Mouse (Mus musculus): ENCODE measurements at regions not wholly inside any gene's neighbourhood (a gene's known extent, or its start where the extent isn't known, plus 50 kb on each side); places are given as distances from the start of the nearest gene placed in this dataset.

DNA sequence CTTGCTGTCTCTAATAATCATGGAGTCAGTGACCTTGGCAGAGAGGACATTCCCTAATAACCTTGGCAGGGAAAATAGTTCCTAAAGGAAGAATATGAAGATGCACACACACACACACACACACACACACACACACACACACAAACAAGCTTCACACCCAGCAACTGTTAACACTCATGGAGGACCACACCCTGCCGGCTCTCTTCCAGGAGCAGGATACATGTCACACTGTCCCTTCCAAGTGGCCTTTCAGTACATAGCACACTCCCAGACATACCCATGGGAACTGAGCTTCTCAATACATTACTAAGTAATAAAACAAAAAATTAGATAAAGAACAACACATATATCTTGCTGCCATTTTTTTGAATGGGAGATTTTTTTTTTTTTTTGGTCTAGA is 170.5 kb upstream of the Mkln1 start:
- TF ChIP-seq CTCF (IDR thresholded peaks at IDR 0.05; ENCODE audit: extremely low read depth, insufficient read depth, low read length) (no peak), POLR2A (IDR thresholded peaks at IDR 0.05; ENCODE audit: extremely low read depth, insufficient read depth, low read length) (no peak)

DNA sequence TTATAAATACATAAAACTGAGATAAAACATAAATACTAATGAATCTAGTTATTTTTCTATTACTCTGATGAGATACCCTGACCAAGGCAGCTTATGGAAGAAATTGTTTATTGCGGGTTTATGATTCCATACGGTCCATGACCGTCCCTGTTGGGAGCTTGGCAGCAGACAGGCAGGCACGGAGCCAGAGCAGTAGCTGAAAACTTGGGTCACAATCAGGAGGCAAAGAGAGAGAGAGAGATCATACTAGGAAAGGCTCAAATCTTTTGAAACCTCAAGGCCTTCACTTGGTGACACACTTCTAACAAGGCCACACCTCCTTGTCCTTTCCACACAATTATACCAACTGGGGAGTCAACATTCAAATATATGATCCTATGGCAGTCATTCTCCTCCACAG is 166.7 kb upstream of the Mkln1 start:
- TF ChIP-seq CTCF (IDR thresholded peaks at IDR 0.05; ENCODE audit: extremely low read depth, insufficient read depth, low read length) (no peak), POLR2A (IDR thresholded peaks at IDR 0.05; ENCODE audit: extremely low read depth, insufficient read depth, low read length) (no peak)
- Histone ChIP-seq H3K4me1 (ENCODE audit: control insufficient read depth, insufficient read depth, low read length) (0 out of 2 replicates have a peak, but pooled peaks cover 2% of the 10 kb centered on the region), H3K4me3 (ENCODE audit: insufficient read depth, low read length) (no peak overlapping the region), H3K27ac (ENCODE audit: insufficient read depth, low read length) (no peak overlapping the region)

More for the DNA sequence above, 170.5 kb upstream of the Mkln1 start:
- H3K27ac ChIP-seq (ENCODE audit: insufficient read depth, low read length) = no peak overlapping the region
- H3K4me3 ChIP-seq (ENCODE audit: insufficient read depth, low read length) = no peak overlapping the region
- H3K4me1 ChIP-seq (ENCODE audit: control insufficient read depth, insufficient read depth, low read length) = no peaks in the 10 kb centered on the region

DNA sequence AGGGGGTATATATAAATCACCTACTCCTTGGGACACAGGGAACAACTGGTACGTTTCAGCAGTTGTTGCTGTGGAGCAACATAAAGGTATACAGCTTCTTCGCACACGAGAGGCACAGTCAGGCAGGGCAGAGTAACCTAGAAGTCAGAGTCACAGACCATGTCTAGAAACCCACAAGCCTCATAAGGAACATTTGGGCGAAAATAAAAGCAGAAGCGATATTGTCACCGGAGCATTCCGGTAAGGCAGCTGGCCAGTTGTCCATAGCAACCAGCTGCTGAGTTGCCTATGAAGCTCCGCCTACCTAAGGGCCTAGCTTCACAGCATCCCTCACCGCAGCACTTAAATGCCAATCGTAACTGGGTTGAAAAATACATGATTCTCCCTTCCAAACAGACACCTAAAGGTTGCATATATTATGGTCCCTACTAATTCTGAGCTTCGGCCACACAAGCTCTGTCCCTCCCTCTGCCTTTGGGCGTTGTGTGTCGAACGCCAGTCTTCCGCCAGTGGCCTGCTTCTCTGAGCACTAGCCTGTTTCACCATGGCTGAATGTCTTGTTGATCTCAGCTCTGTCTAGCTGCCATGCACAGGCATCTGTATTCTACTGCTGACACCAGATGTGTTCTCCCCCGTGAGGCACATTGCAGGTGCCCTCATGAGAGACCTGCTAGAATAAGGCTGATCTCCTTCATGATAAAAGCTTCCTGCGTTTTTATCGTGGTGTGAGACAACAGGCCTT is 165.1 kb upstream of the Mkln1 start:
- Histone ChIP-seq H3K4me1 (ENCODE audit: control insufficient read depth, insufficient read depth, low read length) (0 out of 2 replicates have a peak, but pooled peaks cover 2% of the 10 kb centered on the region), H3K4me3 (ENCODE audit: insufficient read depth, low read length) (no peak overlapping the region), H3K27ac (ENCODE audit: insufficient read depth, low read length) (no peak overlapping the region)
- TF ChIP-seq POLR2A (IDR thresholded peaks at IDR 0.05; ENCODE audit: extremely low read depth, insufficient read depth, low read length) (no peak), CTCF (IDR thresholded peaks at IDR 0.05; ENCODE audit: extremely low read depth, insufficient read depth, low read length) (no peak)

DNA sequence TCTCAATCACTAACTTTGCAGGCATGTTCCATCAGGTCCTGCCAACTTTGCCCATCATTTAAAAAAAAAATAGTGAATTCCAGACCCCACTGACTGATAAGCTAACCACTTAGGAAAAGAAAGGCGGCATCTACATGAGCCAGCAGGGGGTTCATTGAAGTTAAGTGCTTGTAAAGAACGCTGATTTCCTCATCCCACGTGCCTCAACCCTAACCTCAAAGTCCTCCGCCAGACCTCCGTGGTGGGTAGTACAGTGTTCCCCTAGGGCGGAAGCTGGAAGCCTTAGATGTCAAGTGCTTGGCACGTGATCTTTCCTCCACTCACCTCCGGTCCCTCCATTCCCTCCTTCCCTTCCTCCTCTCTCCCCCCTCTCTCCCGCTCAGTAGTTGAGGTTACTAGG is 158.5 kb upstream of the Mkln1 start:
- Histone ChIP-seq H3K27ac (ENCODE audit: insufficient read depth, low read length) (no peak overlapping the region), H3K4me3 (ENCODE audit: insufficient read depth, low read length) (no peak overlapping the region), H3K4me1 (ENCODE audit: control insufficient read depth, insufficient read depth, low read length) (no peaks in the 10 kb centered on the region)
- no peak for TF ChIP-seq CTCF (IDR thresholded peaks at IDR 0.05; ENCODE audit: extremely low read depth, insufficient read depth, low read length)
- no peak for TF ChIP-seq POLR2A (IDR thresholded peaks at IDR 0.05; ENCODE audit: extremely low read depth, insufficient read depth, low read length)

DNA sequence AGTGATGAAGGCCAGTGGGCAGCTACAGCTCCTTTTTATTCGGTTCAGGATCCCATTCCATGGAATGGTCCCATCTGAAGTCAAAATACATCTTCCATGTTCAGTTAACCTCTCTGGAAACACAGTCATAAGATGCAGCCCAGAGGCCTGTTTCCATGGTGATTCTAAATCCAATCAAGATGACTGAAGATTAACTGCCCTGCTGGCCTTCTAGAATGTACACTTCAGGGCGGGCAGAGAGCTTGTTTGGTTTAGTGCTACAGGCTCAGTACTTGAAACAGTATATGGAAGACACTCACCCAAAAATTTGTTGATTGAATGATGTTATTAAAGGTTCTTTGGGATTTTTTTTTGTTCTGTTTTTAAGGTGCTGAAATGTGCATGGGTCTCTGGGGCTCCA is 148.0 kb upstream of the Mkln1 start:
- H3K4me1 ChIP-seq (ENCODE audit: control insufficient read depth, insufficient read depth, low read length) = peaks cover 3% of the 10 kb centered on the region; the same call in 1 of the 2 replicates
- no peak overlapping the region for H3K4me3 ChIP-seq (ENCODE audit: insufficient read depth, low read length)
- TF ChIP-seq POLR2A (IDR thresholded peaks at IDR 0.05; ENCODE audit: extremely low read depth, insufficient read depth, low read length) (no peak), CTCF (IDR thresholded peaks at IDR 0.05; ENCODE audit: extremely low read depth, insufficient read depth, low read length) (no peak)
- H3K27ac ChIP-seq (ENCODE audit: insufficient read depth, low read length) = no peak overlapping the region

DNA sequence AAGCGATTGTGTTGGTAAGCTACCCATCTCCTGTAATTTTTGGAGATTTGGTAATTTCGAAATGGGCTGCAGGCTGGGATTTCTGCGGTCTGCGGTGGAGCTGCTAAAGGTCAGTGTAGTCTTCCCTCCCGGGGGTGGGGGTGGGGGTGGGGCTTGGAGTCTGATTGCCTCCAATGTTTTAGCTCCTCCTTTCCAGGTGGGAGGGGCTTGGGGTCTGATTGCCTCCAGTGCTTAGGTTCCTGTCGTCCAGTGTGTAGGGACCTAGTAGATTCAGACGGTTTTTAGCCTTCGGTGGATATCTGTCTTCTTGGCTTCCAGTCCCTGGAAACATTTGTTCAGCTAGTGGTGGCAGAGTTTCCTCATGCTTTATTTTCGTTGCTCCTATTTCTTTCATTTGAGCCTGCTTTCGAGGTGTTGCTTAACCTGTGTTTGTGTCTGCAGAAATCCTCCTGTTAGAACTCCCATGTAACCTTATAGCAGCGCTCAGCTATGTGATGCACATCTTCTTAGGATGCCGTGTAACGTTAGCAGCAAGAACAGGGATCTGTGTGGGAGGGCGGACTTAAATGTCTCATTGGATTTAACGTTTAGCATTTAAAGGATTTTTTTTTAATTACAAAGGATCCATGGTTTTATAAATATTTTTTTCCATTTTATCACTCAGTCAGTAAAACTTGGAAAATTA is 145.1 kb upstream of the Mkln1 start:
- Histone ChIP-seq H3K27ac (ENCODE audit: insufficient read depth, low read length) (no peak overlapping the region), H3K4me1 (ENCODE audit: control insufficient read depth, insufficient read depth, low read length) (peaks cover 3% of the 10 kb centered on the region; the same call in 1 of the 2 replicates), H3K4me3 (ENCODE audit: insufficient read depth, low read length) (peak overlapping the region; percentile 17)
- TF ChIP-seq CTCF (IDR thresholded peaks at IDR 0.05; ENCODE audit: extremely low read depth, insufficient read depth, low read length) (no peak), POLR2A (IDR thresholded peaks at IDR 0.05; ENCODE audit: extremely low read depth, insufficient read depth, low read length) (no peak)

DNA sequence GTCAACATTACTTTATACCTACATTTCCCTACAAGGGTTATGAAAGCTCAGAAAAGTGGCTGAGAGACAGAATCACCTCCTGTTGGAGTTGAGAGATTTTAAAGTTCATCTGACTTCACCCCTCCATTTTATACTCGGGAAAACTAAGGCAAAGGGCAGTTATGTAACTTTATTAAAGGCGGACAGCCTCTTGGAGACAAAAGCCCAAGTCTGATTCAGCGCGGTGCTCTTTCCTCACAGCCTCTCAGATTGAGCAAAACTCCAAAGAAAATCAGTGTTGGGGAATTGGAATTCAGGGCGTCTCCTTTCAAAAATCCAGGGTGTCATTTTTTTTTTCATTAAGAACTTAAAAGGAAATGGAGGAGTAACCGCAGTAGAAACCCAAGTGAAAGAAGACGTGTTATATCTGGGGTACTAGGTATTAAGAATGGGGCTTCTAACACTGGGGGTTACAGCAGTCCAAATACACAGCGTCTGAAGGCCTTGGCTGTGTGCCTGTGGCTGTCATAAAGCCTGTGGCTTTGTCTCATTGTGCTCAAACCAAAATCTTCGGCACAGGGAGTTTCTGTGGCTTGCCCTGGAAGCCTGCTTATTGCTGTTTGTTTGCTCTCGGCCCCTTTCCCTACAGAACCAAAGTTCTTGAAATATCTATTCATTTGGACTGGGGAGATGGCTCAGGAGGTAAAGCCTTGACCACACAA is 137.7 kb upstream of the Mkln1 start:
- Histone ChIP-seq H3K27ac (ENCODE audit: insufficient read depth, low read length) (no peak overlapping the region), H3K4me1 (ENCODE audit: control insufficient read depth, insufficient read depth, low read length) (peaks cover 2% of the 10 kb centered on the region), H3K4me3 (ENCODE audit: insufficient read depth, low read length) (no peak overlapping the region)
- TF ChIP-seq POLR2A (IDR thresholded peaks at IDR 0.05; ENCODE audit: extremely low read depth, insufficient read depth, low read length) (no peak), CTCF (IDR thresholded peaks at IDR 0.05; ENCODE audit: extremely low read depth, insufficient read depth, low read length) (no peak)

DNA sequence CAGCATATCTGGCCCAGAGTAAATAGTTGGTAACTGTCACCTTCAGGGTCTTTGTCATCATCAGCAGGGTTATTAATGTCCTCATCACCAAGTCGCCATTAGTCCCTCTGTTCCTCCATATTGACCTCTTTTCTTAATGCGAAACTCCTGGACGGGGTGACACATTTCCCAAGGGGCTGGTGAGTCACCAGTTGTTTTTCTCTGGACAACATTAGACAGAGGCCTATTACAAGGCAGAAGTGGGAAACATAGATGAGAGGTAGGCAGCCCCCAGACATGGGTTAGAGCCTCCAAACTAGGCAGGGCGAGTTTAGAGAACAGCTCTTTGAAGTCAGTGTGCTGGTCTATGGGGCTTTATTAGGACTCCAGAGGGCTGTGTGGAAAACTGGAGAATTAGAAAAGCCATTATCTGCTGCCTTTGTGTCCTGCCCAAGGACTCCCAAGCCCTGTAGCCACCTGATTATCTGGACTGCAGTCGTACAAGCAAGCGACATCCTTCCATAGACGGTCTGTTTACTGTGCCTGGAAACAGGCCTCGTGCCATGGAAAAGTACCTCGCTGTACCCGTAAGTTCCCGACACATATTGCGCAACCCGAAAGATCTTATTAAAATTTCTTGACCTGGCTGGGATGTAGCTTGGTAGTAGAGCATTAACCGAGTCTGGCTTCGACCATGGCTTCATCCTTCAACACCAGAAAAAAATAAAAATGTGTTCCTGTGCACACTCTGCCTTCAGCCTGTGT is 136.6 kb upstream of the Mkln1 start:
- TF ChIP-seq POLR2A (IDR thresholded peaks at IDR 0.05; ENCODE audit: extremely low read depth, insufficient read depth, low read length) = no peak
- no peak for TF ChIP-seq CTCF (IDR thresholded peaks at IDR 0.05; ENCODE audit: extremely low read depth, insufficient read depth, low read length)
- H3K27ac ChIP-seq (ENCODE audit: insufficient read depth, low read length) = no peak overlapping the region
- peaks cover 2% of the 10 kb centered on the region for H3K4me1 ChIP-seq (ENCODE audit: control insufficient read depth, insufficient read depth, low read length)
- H3K4me3 ChIP-seq (ENCODE audit: insufficient read depth, low read length) = no peak overlapping the region

DNA sequence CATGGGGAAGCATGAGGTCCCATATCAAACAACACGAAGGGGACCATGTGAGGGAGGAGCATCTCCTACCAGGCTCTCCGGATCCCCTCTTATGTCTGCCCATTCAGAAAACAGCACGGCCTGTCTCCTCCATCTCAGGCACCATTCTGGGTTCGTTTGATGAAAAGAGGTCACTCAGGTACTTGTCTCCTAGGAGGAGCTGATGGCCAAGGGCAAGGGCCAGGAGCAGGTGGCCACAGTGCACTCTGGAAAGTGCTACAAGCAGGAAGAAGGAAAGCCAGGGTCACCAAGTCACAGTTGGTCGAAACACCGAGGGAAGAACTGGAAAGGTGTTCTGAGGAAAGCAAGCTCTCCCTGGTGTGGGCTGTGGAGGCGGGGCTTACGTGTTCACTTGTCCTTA is 135.9 kb upstream of the Mkln1 start:
- TF ChIP-seq CTCF (IDR thresholded peaks at IDR 0.05; ENCODE audit: extremely low read depth, insufficient read depth, low read length) (no peak), POLR2A (IDR thresholded peaks at IDR 0.05; ENCODE audit: extremely low read depth, insufficient read depth, low read length) (no peak)
- Histone ChIP-seq H3K4me1 (ENCODE audit: control insufficient read depth, insufficient read depth, low read length) (peaks cover 2% of the 10 kb centered on the region), H3K4me3 (ENCODE audit: insufficient read depth, low read length) (no peak overlapping the region), H3K27ac (ENCODE audit: insufficient read depth, low read length) (no peak overlapping the region)

Data from cortical plate, adult 2 months (tissue).